Mouse (Mus musculus) G1E-ER4 (cell line): ENCODE measurements at regions not wholly inside any gene's neighbourhood (a gene's known extent, or its start where the extent isn't known, plus 50 kb on each side); places are given as distances from the start of the nearest gene placed in this dataset.

Experiments used
- GATA1 ChIP-seq: IDR thresholded peaks from one replicate; pipeline ENCODE4 v1.8.0; 2012; ENCODE audit warnings: low read length, inconsistent platforms

GRCm38 (mm10) chr19:27511340-27511739 lies 81.7 kb upstream of the Pum3 start:
- TF ChIP-seq GATA1: no peak

GRCm38 (mm10) chr19:27509956-27510639 lies 80.5 kb upstream of the Pum3 start:
- TF ChIP-seq GATA1: no peak

- no peak for TF ChIP-seq GATA1
These were observed 68.7 kb upstream of the Pum3 start for GRCm38 (mm10) chr19:27498278-27498677.

GRCm38 (mm10) chr19:27492468-27492867 lies 62.8 kb upstream of the Pum3 start:
- no peak for TF ChIP-seq GATA1

GRCm38 (mm10) chr19:27491873-27492272 lies 62.2 kb upstream of the Pum3 start:
- TF ChIP-seq GATA1: no peak

- TF ChIP-seq GATA1: no peak
These were observed 59.4 kb upstream of the Pum3 start for GRCm38 (mm10) chr19:27489053-27489452.
